In genomic region chr10:84395885-84396659, GRCm38 (mm10) we compare ENCODE assay signal across 8 mouse cellular contexts. TPM values are rescaled to one million over a fixed set of nuclear protein-coding genes. Genes with fewer than 3 reads are reported as not detected.
DNase-seq lines count a peak whose midpoint lies in the region; ATAC-seq and TF ChIP-seq lines count a peak whose summit lies in the region.
"Had no signal": no experiment of that assay in that cellular context is flagged by ENCODE, and none has a peak within 500 bp of the region (broad histone marks: within the 10 kb centered on the region; RNA-seq: fewer than 3 reads in every experiment).

No protein-coding gene starts in this region.

- no peak overlapping the region for H3K9ac ChIP-seq in intestine, embryonic 14.5 days (ENCODE audit: low read length)
- no peak overlapping the region for H3K9ac ChIP-seq in intestine, postnatal 0 days (ENCODE audit: low read depth, low read length)
- no peak overlapping the region for H3K9ac ChIP-seq in heart, embryonic 16.5 days (ENCODE audit: low read length)
- H3K9ac ChIP-seq in lung, embryonic 16.5 days (ENCODE audit: low read length) = no peak overlapping the region

- 77% methylated on average over 8 of the region's 8 CpGs for WGBS in intestine, embryonic 14.5 days
- 73% methylated on average over 8 of the region's 8 CpGs for WGBS in intestine, postnatal 0 days
- WGBS in heart, embryonic 16.5 days = 33% methylated on average over 8 of the region's 8 CpGs
- WGBS in lung, embryonic 16.5 days = 62% methylated on average over 8 of the region's 8 CpGs

- TF ChIP-seq CTCF in intestine, postnatal 0 days (IDR thresholded peaks at IDR 0.05; ENCODE audit: low read depth) = no peak

- H3K4me3 ChIP-seq in intestine, embryonic 14.5 days (ENCODE audit: low read depth, low read length) = no peak overlapping the region
- H3K4me3 ChIP-seq in intestine, postnatal 0 days (ENCODE audit: low read depth, low read length) = no peak overlapping the region
- no peak overlapping the region for H3K4me3 ChIP-seq in heart, embryonic 16.5 days (ENCODE audit: low read length)
- H3K4me3 ChIP-seq in lung, embryonic 16.5 days (ENCODE audit: low read length) = no peak overlapping the region

- peak overlapping the region; percentile 33; the same call in 1 of the 2 replicates for H3K27ac ChIP-seq in intestine, embryonic 14.5 days (ENCODE audit: low read depth)
- no peak overlapping the region for H3K27ac ChIP-seq in intestine, postnatal 0 days (ENCODE audit: low read depth, low read length)
- H3K27ac ChIP-seq in heart, embryonic 16.5 days (ENCODE audit: low read length) = peak overlapping the region; percentile 78
- no peak overlapping the region for H3K27ac ChIP-seq in lung, embryonic 16.5 days (ENCODE audit: low read length)

- H3K4me2 ChIP-seq in intestine, embryonic 14.5 days (ENCODE audit: low read length) = no peak overlapping the region
- H3K4me2 ChIP-seq in intestine, postnatal 0 days (replicated peaks; ENCODE audit: low read depth) = no peak overlapping the region
- H3K4me2 ChIP-seq in heart, embryonic 16.5 days (ENCODE audit: low read depth, low read length) = peak overlapping the region; percentile 25; the same call in 1 of the 2 replicates
- no peak overlapping the region for H3K4me2 ChIP-seq in lung, embryonic 16.5 days (ENCODE audit: low read depth, low read length)

- H3K27me3 ChIP-seq in intestine, embryonic 14.5 days (replicated peaks; ENCODE audit: control insufficient read depth, insufficient read depth, low read length) = no peaks in the 10 kb centered on the region
- H3K27me3 ChIP-seq in intestine, postnatal 0 days (replicated peaks; ENCODE audit: control insufficient read depth, insufficient read depth, low read length) = no peaks in the 10 kb centered on the region
- no peaks in the 10 kb centered on the region for H3K27me3 ChIP-seq in heart, embryonic 16.5 days (ENCODE audit: control insufficient read depth, insufficient read depth, low read length)
- H3K27me3 ChIP-seq in lung, embryonic 16.5 days (ENCODE audit: control insufficient read depth, insufficient read depth, low read depth, low read length) = no peaks in the 10 kb centered on the region

- no peak for ATAC-seq in intestine, embryonic 14.5 days (replicated peaks; ENCODE audit: low FRiP score, low TSS enrichment, low read depth)
- no peak for ATAC-seq in intestine, postnatal 0 days
- ATAC-seq in heart, embryonic 16.5 days (replicated peaks; ENCODE audit: extremely low read depth, insufficient read depth, low FRiP score) = peak; percentile 74
- peak; percentile 57 for ATAC-seq in lung, embryonic 16.5 days (ENCODE audit: low read depth)

- H3K9me3 ChIP-seq in intestine, embryonic 14.5 days (ENCODE audit: control insufficient read depth, low read length) = no peaks in the 10 kb centered on the region
- H3K9me3 ChIP-seq in intestine, postnatal 0 days (ENCODE audit: control insufficient read depth) = no peaks in the 10 kb centered on the region
- H3K9me3 ChIP-seq in heart, embryonic 16.5 days (replicated peaks; ENCODE audit: control insufficient read depth, low read length) = no peaks in the 10 kb centered on the region
- H3K9me3 ChIP-seq in lung, embryonic 16.5 days (ENCODE audit: control insufficient read depth, low read length) = no peaks in the 10 kb centered on the region

- no peaks in the 10 kb centered on the region for H3K36me3 ChIP-seq in intestine, embryonic 14.5 days (ENCODE audit: control insufficient read depth, insufficient read depth, low read length)
- no peaks in the 10 kb centered on the region for H3K36me3 ChIP-seq in intestine, postnatal 0 days (ENCODE audit: control insufficient read depth, insufficient read depth)
- no peaks in the 10 kb centered on the region for H3K36me3 ChIP-seq in heart, embryonic 16.5 days (ENCODE audit: control insufficient read depth, insufficient read depth)
- H3K36me3 ChIP-seq in lung, embryonic 16.5 days (ENCODE audit: control insufficient read depth, insufficient read depth, low read length) = no peaks in the 10 kb centered on the region
- H3K36me3 ChIP-seq: G1E had no signal

- peaks cover 40% of the 10 kb centered on the region for H3K4me1 ChIP-seq in intestine, embryonic 14.5 days (replicated peaks; ENCODE audit: control insufficient read depth, insufficient read depth, low read length)
- H3K4me1 ChIP-seq in intestine, postnatal 0 days (replicated peaks; ENCODE audit: control insufficient read depth, insufficient read depth, low read length) = no peaks in the 10 kb centered on the region
- peaks cover 47% of the 10 kb centered on the region for H3K4me1 ChIP-seq in heart, embryonic 16.5 days (ENCODE audit: control insufficient read depth, insufficient read depth, low read length)
- H3K4me1 ChIP-seq in lung, embryonic 16.5 days (replicated peaks; ENCODE audit: control insufficient read depth, insufficient read depth, low read length) = peaks cover 59% of the 10 kb centered on the region

- no peak for DNase-seq in intestine, embryonic 14.5 days (ENCODE audit: low spot score)
- peak; percentile 37 for DNase-seq in gastrocnemius, postnatal 10 days
- DNase-seq in right cerebral cortex, postnatal 25 days = no peak
- DNase-seq in thymus, postnatal 36 days = no peak

RNA-seq across cellular contexts. Expression of gene Nuak1, which starts 44.3 kb away (rescaled TPM):
- 0.93 and 1.2 TPM in 2 replicates for polyA plus RNA-seq in intestine, embryonic 14.5 days (2014; fragmentation: Nextera tagmentation; extraction: Ambion mirVana)
- 0.37 and 0.55 TPM in 2 replicates for polyA plus RNA-seq in intestine, postnatal 0 days (2015; fragmentation: Nextera tagmentation; extraction: Ambion mirVana)
- total RNA-seq in gastrocnemius, postnatal 10 days (2021) = 10 to 100 TPM; 12.5 to 17.6 TPM
- polyA plus RNA-seq in heart, embryonic 16.5 days (2015; fragmentation: Nextera tagmentation; extraction: Ambion mirVana) = 3.0 and 3.2 TPM in 2 replicates
- 2.2 and 2.6 TPM in 2 replicates for polyA plus RNA-seq in lung, embryonic 16.5 days (2015; fragmentation: Nextera tagmentation; extraction: Ambion mirVana)
- polyA plus RNA-seq: G1E had no signal

Comparison
In these comparisons a context has a peak if more than half of its experiments do, and no peak if none do; other contexts are left out.
1. H3K27ac ChIP-seq: peak in intestine, embryonic 14.5 days (single experiment) and heart, embryonic 16.5 days (single experiment); none in intestine, postnatal 0 days (single experiment) and lung, embryonic 16.5 days (single experiment).
2. ATAC-seq: peak in heart, embryonic 16.5 days (single experiment) and lung, embryonic 16.5 days (single experiment); none in intestine, embryonic 14.5 days (single experiment) and intestine, postnatal 0 days (single experiment).